31 mouse cellular contexts compared by ENCODE assay signal in the genomic region with DNA sequence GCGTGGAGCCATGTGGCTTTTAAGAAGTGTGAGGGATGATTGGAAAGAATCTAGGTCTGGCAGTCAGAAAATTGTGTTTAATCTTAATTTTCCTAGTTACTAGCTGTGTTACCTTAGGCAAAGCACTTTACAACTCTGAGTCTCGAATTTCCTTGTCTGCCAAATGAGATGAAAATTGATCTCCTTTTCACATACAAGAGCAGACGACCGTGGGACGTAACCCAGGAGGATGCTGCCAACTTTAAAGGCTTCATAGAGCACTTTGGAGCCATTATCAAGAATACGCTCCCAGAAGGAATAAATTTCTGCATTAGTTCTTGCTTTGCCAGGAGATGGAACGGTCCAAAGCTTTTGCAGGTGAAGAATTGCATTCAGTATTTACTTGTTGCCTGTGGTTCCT.
DNase-seq lines count a peak whose midpoint lies in the region; ATAC-seq lines count a peak whose summit lies in the region.
"Had no signal": no experiment of that assay in that cellular context is flagged by ENCODE, and none has a peak within 500 bp of the region (broad histone marks: within the 10 kb centered on the region; RNA-seq: fewer than 3 reads in every experiment).

No protein-coding gene starts in this region.

- DNase-seq in forebrain, embryonic 11.5 days (ENCODE audit: low spot score): no peak
- peak; percentile 13 for DNase-seq in layer of hippocampus, adult 9-11 months
- no peak for DNase-seq in layer of hippocampus, adult 11-12 months (ENCODE audit: low spot score)
- no peak for DNase-seq in urinary bladder, adult 2 months (ENCODE audit: low spot score)
- DNase-seq: adrenal gland, adult 2 months; adrenal gland, postnatal 14 days; B cell, adult 2 months; cerebellum, adult 11 months; cerebellum, adult 2 months; cerebellum, adult 9-11 months; cerebellum, postnatal 25 days; embryo, embryonic 11 days; gastrocnemius, postnatal 10 days; gastrocnemius, postnatal 36 days; heart, adult 2 months; heart, postnatal 14 days; heart, postnatal 4 days; kidney, adult 18-20 months had no signal

- no peak overlapping the region for H3K27ac ChIP-seq in forebrain, embryonic 13.5 days
- H3K27ac ChIP-seq in forebrain, embryonic 11.5 days (ENCODE audit: low read depth, low read length): no peak overlapping the region
- H3K27ac ChIP-seq in forebrain, embryonic 16.5 days (ENCODE audit: low read length): no peak overlapping the region
- H3K27ac ChIP-seq: embryonic facial prominence, embryonic 15.5 days; heart, adult 2 months; heart, embryonic 10.5 days; heart, embryonic 13.5 days; hindbrain, embryonic 14.5 days; hindbrain, postnatal 0 days had no signal

- H3K4me1 ChIP-seq in forebrain, embryonic 13.5 days: no peaks in the 10 kb centered on the region
- no peaks in the 10 kb centered on the region for H3K4me1 ChIP-seq in forebrain, embryonic 11.5 days (replicated peaks; ENCODE audit: control insufficient read depth, insufficient read depth, low read length)
- H3K4me1 ChIP-seq in forebrain, embryonic 16.5 days (replicated peaks; ENCODE audit: control insufficient read depth, insufficient read depth, low read length): 0 out of 2 replicates have a peak, but pooled peaks cover 5% of the 10 kb centered on the region
- H3K4me1 ChIP-seq: embryonic facial prominence, embryonic 15.5 days; heart, embryonic 10.5 days; heart, embryonic 13.5 days had no signal

- H3K4me2 ChIP-seq in forebrain, embryonic 13.5 days: no peak overlapping the region
- no peak overlapping the region for H3K4me2 ChIP-seq in forebrain, embryonic 11.5 days (ENCODE audit: low read depth, low read length, severe bottlenecking)
- H3K4me2 ChIP-seq in forebrain, embryonic 16.5 days (ENCODE audit: low read length): no peak overlapping the region
- H3K4me2 ChIP-seq: embryonic facial prominence, embryonic 15.5 days; heart, embryonic 13.5 days; hindbrain, embryonic 14.5 days had no signal

- no peaks in the 10 kb centered on the region for H3K9me3 ChIP-seq in forebrain, embryonic 13.5 days (replicated peaks)
- H3K9me3 ChIP-seq in forebrain, embryonic 11.5 days (ENCODE audit: control insufficient read depth, low read length): no peaks in the 10 kb centered on the region
- H3K9me3 ChIP-seq in forebrain, embryonic 16.5 days (ENCODE audit: control insufficient read depth, low read length): no peaks in the 10 kb centered on the region
- H3K9me3 ChIP-seq: embryonic facial prominence, embryonic 15.5 days; G1E; heart, embryonic 10.5 days; heart, embryonic 13.5 days had no signal

- no peak overlapping the region for H3K9ac ChIP-seq in forebrain, embryonic 13.5 days
- no peak overlapping the region for H3K9ac ChIP-seq in forebrain, embryonic 11.5 days (ENCODE audit: low read length)
- H3K9ac ChIP-seq in forebrain, embryonic 16.5 days (replicated peaks; ENCODE audit: low read depth, low read length): no peak overlapping the region
- H3K9ac ChIP-seq: embryonic facial prominence, embryonic 15.5 days; heart, embryonic 13.5 days; hindbrain, embryonic 14.5 days had no signal

- H3K4me3 ChIP-seq in forebrain, embryonic 13.5 days: no peak overlapping the region
- H3K4me3 ChIP-seq in forebrain, embryonic 11.5 days (ENCODE audit: low read depth, low read length): no peak overlapping the region
- no peak overlapping the region for H3K4me3 ChIP-seq in forebrain, embryonic 16.5 days (replicated peaks; ENCODE audit: low read length)
- H3K4me3 ChIP-seq: embryonic facial prominence, embryonic 15.5 days; heart, adult 2 months; heart, embryonic 10.5 days; heart, embryonic 13.5 days had no signal

- ATAC-seq in forebrain, embryonic 13.5 days: peak; percentile 27; the same call in 1 of the 2 replicates
- no peak for ATAC-seq in forebrain, embryonic 11.5 days (replicated peaks; ENCODE audit: low FRiP score)
- peak; percentile 47 for ATAC-seq in forebrain, embryonic 16.5 days
- ATAC-seq in megakaryocyte, adult 5-6 weeks (ENCODE audit: poor library complexity, severe bottlenecking): no peak
- ATAC-seq: hindbrain, postnatal 0 days; inflammation-experienced regulatory T-cells, adult 6 months; intestine, embryonic 16.5 days; Patski had no signal

- no peaks in the 10 kb centered on the region for H3K36me3 ChIP-seq in forebrain, embryonic 13.5 days (ENCODE audit: poor library complexity, severe bottlenecking)
- H3K36me3 ChIP-seq in forebrain, embryonic 11.5 days (ENCODE audit: control insufficient read depth, insufficient read depth, low read length): no peaks in the 10 kb centered on the region
- H3K36me3 ChIP-seq in forebrain, embryonic 16.5 days (ENCODE audit: control insufficient read depth, insufficient read depth): no peaks in the 10 kb centered on the region
- H3K36me3 ChIP-seq: embryonic facial prominence, embryonic 15.5 days; G1E; heart, embryonic 10.5 days; heart, embryonic 13.5 days had no signal

- H3K27me3 ChIP-seq in forebrain, embryonic 13.5 days: no peaks in the 10 kb centered on the region
- no peaks in the 10 kb centered on the region for H3K27me3 ChIP-seq in forebrain, embryonic 11.5 days (ENCODE audit: control insufficient read depth, insufficient read depth, low read length)
- no peaks in the 10 kb centered on the region for H3K27me3 ChIP-seq in forebrain, embryonic 16.5 days (replicated peaks; ENCODE audit: control insufficient read depth, insufficient read depth, low read length)
- H3K27me3 ChIP-seq: CH12.LX; embryonic facial prominence, embryonic 15.5 days; heart, embryonic 13.5 days; Patski had no signal

- WGBS in forebrain, embryonic 13.5 days: 68% methylated on average over 7 of the region's 7 CpGs
- WGBS in forebrain, embryonic 11.5 days: 83% methylated on average over 7 of the region's 7 CpGs
- WGBS in forebrain, embryonic 16.5 days: 53% methylated on average over 7 of the region's 7 CpGs

Comparison
In these comparisons a context has a peak if more than half of its experiments do, and no peak if none do; other contexts are left out.
1. ATAC-seq: peak in forebrain, embryonic 13.5 days (single experiment) and forebrain, embryonic 16.5 days (single experiment); none in forebrain, embryonic 11.5 days (single experiment) and megakaryocyte, adult 5-6 weeks (single experiment).